Mouse (Mus musculus) ES-Bruce4 (cell line): ENCODE measurements at regions not wholly inside any gene's neighbourhood (a gene's known extent, or its start where the extent isn't known, plus 50 kb on each side); places are given as distances from the start of the nearest gene placed in this dataset.

Experiments
- CTCF ChIP-seq: IDR thresholded peaks from one replicate; pipeline ENCODE4 v1.8.1; 2011; ENCODE audit warnings: low read depth, low read length
- EP300 ChIP-seq: IDR thresholded peaks from 2 replicates; pipeline ENCODE4 v1.6.1; 2011; ENCODE audit warnings: low read depth, low read length; ENCODE audit not compliant: insufficient read depth

GRCm38 (mm10) chr7:75390162-75390561 lies 65.2 kb upstream of the Akap13 start:
- TF ChIP-seq CTCF: no peak
- TF ChIP-seq EP300: no peak
